Mouse (Mus musculus) testis, adult 2 months (tissue): ENCODE results near the gene G6pc.

ENCODE experiments used
- CTCF ChIP-seq: fragments of 200-500 bp; IDR thresholded peaks from 2 replicates; pipeline ENCODE4 v1.5.1; 2012; ENCODE audit warnings: low read depth, mild to moderate bottlenecking, inconsistent platforms, low read length, moderate library complexity; ENCODE audit not compliant: control insufficient read depth, insufficient read depth, insufficient replicate concordance
- POLR2A ChIP-seq: fragments of 200-500 bp; IDR thresholded peaks from 2 replicates; pipeline ENCODE4 v1.6.1; 2012; ENCODE audit warnings: low read depth, mild to moderate bottlenecking, inconsistent platforms, low read length, moderate library complexity; ENCODE audit not compliant: control insufficient read depth

GRCm38 (mm10) chr11:101359776-101360175 is 7.6 kb upstream of the G6pc start:
- no peak for TF ChIP-seq CTCF
- no peak for TF ChIP-seq POLR2A
